Mouse (Mus musculus) neural tube, embryonic 11.5 days (tissue): ENCODE measurements around the gene Ric1. TPM values are rescaled to one million over a fixed set of nuclear protein-coding genes. Genes with fewer than 3 reads are reported as not detected.

Experiments used
- ATAC-seq: fragments of 200-750 bp; cut with Nextera tagmentation; 2 replicates; pipeline ENCODE4 v1.8.0; 2017; ENCODE audit warnings: moderate number of reproducible peaks, mild to moderate bottlenecking, moderate TSS enrichment, moderate library complexity; ENCODE audit not compliant: insufficient read depth, low FRiP score, low TSS enrichment
- DNase-seq: peaks from one replicate; pipeline ENCODE4 v3.0.0-alpha.2; 2015; ENCODE audit warnings: low spot score
- H3K27ac ChIP-seq: fragments of 300-500 bp; sonication (generic); 2 replicates; pipeline ENCODE4 v1.5.1; 2014; ENCODE audit warnings: low read depth, mild to moderate bottlenecking, low read length
- H3K27me3 ChIP-seq: fragments of 300-500 bp; sonication (generic); 2 replicates; pipeline ENCODE4 v1.6.1; 2014; ENCODE audit warnings: mild to moderate bottlenecking, low read length, mixed read lengths; ENCODE audit not compliant: control insufficient read depth, insufficient read depth
- H3K36me3 ChIP-seq: fragments of 300-500 bp; sonication (generic); 2 replicates; pipeline ENCODE4 v1.6.1; 2014; ENCODE audit warnings: mild to moderate bottlenecking, low read length, moderate library complexity, mixed read lengths; ENCODE audit not compliant: control insufficient read depth, insufficient read depth
- H3K4me1 ChIP-seq: fragments of 300-500 bp; sonication (generic); 2 replicates; pipeline ENCODE4 v1.6.1; 2014; ENCODE audit warnings: low read length, mixed read lengths; ENCODE audit not compliant: control insufficient read depth, insufficient read depth
- H3K4me2 ChIP-seq: fragments of 300-500 bp; sonication (generic); 2 replicates; pipeline ENCODE4 v1.6.1; 2014; ENCODE audit warnings: low read depth, mild to moderate bottlenecking, moderate library complexity
- H3K4me3 ChIP-seq: fragments of 300-500 bp; sonication (generic); 2 replicates; pipeline ENCODE4 v1.5.1; 2014; ENCODE audit warnings: low read depth, low read length
- H3K9ac ChIP-seq: fragments of 300-500 bp; sonication (generic); 2 replicates; pipeline ENCODE4 v1.6.1; 2014; ENCODE audit warnings: mild to moderate bottlenecking, low read length
- H3K9me3 ChIP-seq: fragments of 300-500 bp; sonication (generic); 2 replicates; pipeline ENCODE4 v1.6.1; 2016; ENCODE audit warnings: low read length; ENCODE audit not compliant: control insufficient read depth
- WGBS: fragments of 180-500 bp; shearing (Covaris S2); extraction: QIAGEN DNeasy Blood & Tissue Kit; methylation state at CpG from one replicate; pipeline ENCODE4 v1.1.7; 2014; 5-methylcytosine and 5-hydroxymethylcytosine counted together
- polyA plus RNA-seq: library from polyadenylated mRNA; unstranded; fragments of >200 nt; fragmentation: Nextera tagmentation; extraction: Ambion mirVana; gene quantifications from 2 replicates; pipeline ENCODE4 v1.2.1, GENCODE M21; 2014

The Ric1 gene
- polyA plus RNA-seq, 1 experiment from 2014 or later, result 14.4 TPM

DNA sequence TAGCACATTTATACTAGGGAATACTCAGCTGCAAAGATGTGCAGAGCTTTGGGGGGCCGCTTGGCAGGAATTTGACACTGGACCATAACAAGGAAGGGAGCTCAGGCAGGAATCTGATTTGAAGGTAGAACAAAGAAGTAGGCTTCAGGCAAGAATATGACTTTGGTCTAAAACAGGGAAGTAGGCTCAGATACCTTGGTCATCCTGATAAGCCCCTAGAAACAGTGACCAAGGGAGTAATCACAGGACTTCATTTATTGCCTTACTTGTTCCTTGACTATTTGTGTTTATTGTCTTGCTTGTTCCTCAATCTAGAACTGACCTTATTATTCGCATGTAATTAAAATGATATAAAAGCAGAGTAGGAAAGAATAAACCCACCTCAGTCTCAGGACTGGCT is 18.0 kb upstream of the Ric1 start:
- ATAC-seq (no peak), DNase-seq (no peak)
- no peak overlapping the region for H3K4me3 ChIP-seq
- H3K27me3 ChIP-seq, result no peaks in the 10 kb centered on the region
- no peak overlapping the region for H3K27ac ChIP-seq
- no peaks in the 10 kb centered on the region for H3K9me3 ChIP-seq
- WGBS, result 87% methylated on average over 2 of the region's 2 CpGs
- H3K4me1 ChIP-seq, result no peaks in the 10 kb centered on the region
- no peaks in the 10 kb centered on the region for H3K36me3 ChIP-seq
- no peak overlapping the region for H3K9ac ChIP-seq
- H3K4me2 ChIP-seq, result no peak overlapping the region

- H3K4me3 ChIP-seq, result no peak overlapping the region
- H3K27me3 ChIP-seq, result no peaks in the 10 kb centered on the region
- H3K36me3 ChIP-seq, result no peaks in the 10 kb centered on the region
- ATAC-seq (no peak), DNase-seq (no peak)
- no peaks in the 10 kb centered on the region for H3K4me1 ChIP-seq
- H3K9me3 ChIP-seq, result no peaks in the 10 kb centered on the region
- WGBS, result 86% methylated on average over 7 of the region's 7 CpGs
- H3K9ac ChIP-seq, result no peak overlapping the region
- no peak overlapping the region for H3K4me2 ChIP-seq
- H3K27ac ChIP-seq, result no peak overlapping the region
These were observed 16.5 kb upstream of the Ric1 start for GRCm38 (mm10) chr19:29505617-29506016.

DNA sequence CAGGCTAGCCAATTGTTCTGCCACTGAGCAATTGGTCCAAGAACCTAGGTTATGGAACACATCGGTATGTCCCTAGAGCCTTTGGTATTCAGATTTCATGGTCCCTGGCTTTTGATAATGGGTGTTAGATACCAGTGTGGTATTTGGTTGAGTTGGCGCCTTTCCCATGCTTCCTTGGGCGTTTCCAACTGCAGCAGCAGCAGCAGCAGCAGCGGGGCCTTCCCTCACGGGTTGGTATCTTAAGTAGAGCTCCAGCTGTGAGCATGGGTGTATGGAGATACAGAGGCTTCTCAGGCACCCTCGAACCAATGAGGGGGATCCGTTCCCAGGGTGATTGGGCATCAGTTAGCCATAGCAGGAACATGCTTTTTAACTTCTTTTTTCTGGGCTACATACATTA is 13.9 kb upstream of the Ric1 start:
- DNase-seq (no peak), ATAC-seq (no peak)
- H3K4me3 ChIP-seq, result no peak overlapping the region
- no peak overlapping the region for H3K9ac ChIP-seq
- 81% methylated on average over 7 of the region's 7 CpGs for WGBS
- no peaks in the 10 kb centered on the region for H3K4me1 ChIP-seq
- H3K9me3 ChIP-seq, result no peaks in the 10 kb centered on the region
- no peaks in the 10 kb centered on the region for H3K27me3 ChIP-seq
- no peak overlapping the region for H3K27ac ChIP-seq
- H3K4me2 ChIP-seq, result no peak overlapping the region
- no peaks in the 10 kb centered on the region for H3K36me3 ChIP-seq

- Histone ChIP-seq H3K9me3 (no peaks in the 10 kb centered on the region), H3K27ac (no peak overlapping the region), H3K27me3 (no peaks in the 10 kb centered on the region), H3K4me3 (no peak overlapping the region), H3K9ac (no peak overlapping the region), H3K36me3 (no peaks in the 10 kb centered on the region), H3K4me2 (no peak overlapping the region), H3K4me1 (no peaks in the 10 kb centered on the region)
- WGBS, result 89% methylated on average over 7 of the region's 7 CpGs
- DNase-seq (no peak), ATAC-seq (no peak)
These were observed 12.2 kb upstream of the Ric1 start for GRCm38 (mm10) chr19:29509857-29510256.

- 79% methylated on average over 2 of the region's 2 CpGs for WGBS
- no peaks in the 10 kb centered on the region for H3K27me3 ChIP-seq
- H3K4me2 ChIP-seq, result no peak overlapping the region
- no peak overlapping the region for H3K27ac ChIP-seq
- DNase-seq (no peak), ATAC-seq (no peak)
- H3K9me3 ChIP-seq, result no peaks in the 10 kb centered on the region
- no peak overlapping the region for H3K4me3 ChIP-seq
- no peaks in the 10 kb centered on the region for H3K36me3 ChIP-seq
- no peaks in the 10 kb centered on the region for H3K4me1 ChIP-seq
- H3K9ac ChIP-seq, result no peak overlapping the region
These were observed 10.3 kb upstream of the Ric1 start for GRCm38 (mm10) chr19:29511826-29512225.

GRCm38 (mm10) chr19:29513111-29513766 is 8.8 kb upstream of the Ric1 start:
- no peak overlapping the region for H3K9ac ChIP-seq
- no peak overlapping the region for H3K27ac ChIP-seq
- H3K36me3 ChIP-seq, result no peaks in the 10 kb centered on the region
- H3K27me3 ChIP-seq, result no peaks in the 10 kb centered on the region
- no peak overlapping the region for H3K4me3 ChIP-seq
- DNase-seq, result no peak
- H3K9me3 ChIP-seq, result no peaks in the 10 kb centered on the region
- 67% methylated on average over 2 of the region's 2 CpGs for WGBS
- no peaks in the 10 kb centered on the region for H3K4me1 ChIP-seq
- no peak for ATAC-seq
- H3K4me2 ChIP-seq, result no peak overlapping the region

GRCm38 (mm10) chr19:29514130-29514529 is 8.0 kb upstream of the Ric1 start:
- DNase-seq (no peak), ATAC-seq (no peak)
- Histone ChIP-seq H3K9me3 (no peaks in the 10 kb centered on the region), H3K9ac (no peak overlapping the region), H3K4me2 (no peak overlapping the region), H3K4me1 (no peaks in the 10 kb centered on the region), H3K27ac (no peak overlapping the region), H3K27me3 (no peaks in the 10 kb centered on the region), H3K4me3 (no peak overlapping the region), H3K36me3 (no peaks in the 10 kb centered on the region)
- WGBS, result 87% methylated on average over 3 of the region's 3 CpGs

- WGBS, result 93% methylated on average over 3 of the region's 3 CpGs
- Histone ChIP-seq H3K4me1 (no peaks in the 10 kb centered on the region), H3K9me3 (no peaks in the 10 kb centered on the region), H3K36me3 (no peaks in the 10 kb centered on the region), H3K27me3 (no peaks in the 10 kb centered on the region), H3K9ac (no peak overlapping the region), H3K27ac (no peak overlapping the region), H3K4me3 (no peak overlapping the region), H3K4me2 (no peak overlapping the region)
- no peak for ATAC-seq
- no peak for DNase-seq
These were observed 6.7 kb upstream of the Ric1 start for GRCm38 (mm10) chr19:29515386-29515785.

DNA sequence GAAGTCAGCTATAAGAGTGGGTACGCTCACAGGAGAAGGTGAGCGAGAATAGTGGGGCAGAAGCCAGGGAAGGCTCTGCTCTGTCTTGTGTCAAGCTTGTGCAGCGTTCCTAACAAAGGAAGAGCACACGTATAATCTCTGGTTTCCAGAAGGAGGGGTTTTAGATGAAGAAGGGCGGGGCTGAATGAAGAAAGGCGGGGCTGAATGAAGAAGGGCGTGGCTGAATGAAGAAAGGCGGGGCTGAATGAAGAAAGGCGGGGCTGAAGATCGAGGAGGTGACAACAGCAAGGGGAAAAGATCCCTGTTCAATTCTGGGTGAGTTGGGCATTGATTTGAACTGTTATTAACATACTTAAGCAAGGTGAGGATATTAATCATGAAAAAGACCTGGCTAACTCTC is 6.1 kb upstream of the Ric1 start:
- ATAC-seq (no peak), DNase-seq (no peak)
- Histone ChIP-seq H3K9me3 (no peaks in the 10 kb centered on the region), H3K4me2 (no peak overlapping the region), H3K27me3 (no peaks in the 10 kb centered on the region), H3K4me3 (no peak overlapping the region), H3K4me1 (no peaks in the 10 kb centered on the region), H3K27ac (no peak overlapping the region), H3K9ac (no peak overlapping the region), H3K36me3 (no peaks in the 10 kb centered on the region)
- 68% methylated on average over 10 of the region's 10 CpGs for WGBS
